Mouse (Mus musculus) bone marrow, adult 2 months (tissue): ENCODE measurements around the gene Prune1. TPM values are rescaled to one million over a fixed set of nuclear protein-coding genes. Genes with fewer than 3 reads are reported as not detected.
A peak's percentile ranks its signal among the peaks of the same experiment; 100 is the strongest.

Experiments used
- H3K27ac ChIP-seq: fragments of 200-500 bp; 2 replicates; pipeline ENCODE4 v1.5.1; 2012; ENCODE audit warnings: low read depth, mild to moderate bottlenecking, control low read depth, inconsistent platforms, low read length; ENCODE audit not compliant: control insufficient read depth, poor library complexity, insufficient read depth
- H3K4me1 ChIP-seq: fragments of 200-500 bp; 2 replicates; pipeline ENCODE4 v1.6.1; 2011; ENCODE audit warnings: low read length; ENCODE audit not compliant: control insufficient read depth, insufficient read depth
- H3K4me3 ChIP-seq: fragments of 200-500 bp; replicated peaks from 2 replicates; pipeline ENCODE3; 2011; ENCODE audit warnings: mild to moderate bottlenecking, low read depth, low read length, control low read depth; ENCODE audit not compliant: control insufficient read depth
- CTCF ChIP-seq: fragments of 200-500 bp; IDR thresholded peaks from 2 replicates; pipeline ENCODE4 v1.5.1; 2011; ENCODE audit warnings: low read length, control low read depth; ENCODE audit not compliant: control insufficient read depth, insufficient read depth
- POLR2A ChIP-seq: fragments of 200-500 bp; IDR thresholded peaks from 2 replicates; pipeline ENCODE4 v1.6.1; 2011; ENCODE audit warnings: low read depth, mild to moderate bottlenecking, control low read depth, low read length, borderline replicate concordance; ENCODE audit not compliant: control insufficient read depth
- whole genome bisulfite sequencing: fragments of 180-500 bp; shearing (Covaris S2); methylation state at CpG from one replicate; pipeline ENCODE4 v1.1.7; 2018; 5-methylcytosine and 5-hydroxymethylcytosine counted together
- polyA plus RNA-seq: library from polyadenylated mRNA; stranded (reverse); fragments of >200 nt; gene quantifications from 2 replicates; pipeline ENCODE4 v1.2.4, GENCODE M21; 2011; ENCODE audit warnings: low replicate concordance; ENCODE audit not compliant: missing spikeins, insufficient read depth, insufficient read length

Gene Prune1
- polyA plus RNA-seq, 1 experiment: 12.4 TPM

GRCm38 (mm10) chr3:95287541-95287940, 5.7 kb upstream of the Prune1 start:
- WGBS: 90% methylated on average over 3 of the region's 3 CpGs

GRCm38 (mm10) chr3:95286510-95286909, 4.6 kb upstream of the Prune1 start:
- H3K27ac ChIP-seq: no peak overlapping the region
- no peak for TF ChIP-seq CTCF
- TF ChIP-seq POLR2A: no peak
- no peak overlapping the region for H3K4me3 ChIP-seq
- no peaks in the 10 kb centered on the region for H3K4me1 ChIP-seq
- 62% methylated on average over 7 of the region's 7 CpGs for WGBS

More at GRCm38 (mm10) chr3:95287541-95287940, 5.7 kb upstream of the Prune1 start:
- Histone ChIP-seq H3K4me3 (no peak overlapping the region), H3K4me1 (no peaks in the 10 kb centered on the region), H3K27ac (no peak overlapping the region)
- TF ChIP-seq CTCF: no peak
- TF ChIP-seq POLR2A: no peak

DNA sequence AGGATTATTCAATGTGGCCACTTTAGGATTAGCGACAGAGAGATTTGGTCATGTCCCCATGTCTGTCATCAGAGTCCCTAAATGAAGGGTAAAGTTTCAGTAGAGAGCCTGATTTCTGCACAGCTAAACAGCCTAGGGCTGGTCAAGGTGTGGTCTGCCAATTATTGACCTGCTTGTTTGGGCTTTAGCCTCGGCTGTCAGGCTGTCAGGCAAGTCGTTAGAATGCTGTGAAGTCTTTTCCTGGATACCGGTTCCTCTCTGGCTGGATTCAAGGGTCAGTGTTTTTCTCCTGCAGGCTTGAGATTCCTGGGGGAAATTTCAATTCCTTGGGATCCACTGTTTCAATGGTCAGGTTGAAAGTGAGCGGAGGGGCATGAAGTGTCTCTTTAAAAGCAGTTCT, 4.1 kb upstream of the Prune1 start:
- TF ChIP-seq CTCF (no peak), POLR2A (no peak)
- H3K27ac ChIP-seq: no peak overlapping the region
- H3K4me3 ChIP-seq: no peak overlapping the region
- WGBS: 87% methylated on average over 5 of the region's 5 CpGs
- no peaks in the 10 kb centered on the region for H3K4me1 ChIP-seq

- 92% methylated on average over 5 of the region's 5 CpGs for WGBS
- TF ChIP-seq CTCF: no peak
- TF ChIP-seq POLR2A: no peak
- H3K4me3 ChIP-seq: no peak overlapping the region
- no peak overlapping the region for H3K27ac ChIP-seq
- no peaks in the 10 kb centered on the region for H3K4me1 ChIP-seq
Measured at GRCm38 (mm10) chr3:95285390-95285789, 3.5 kb upstream of the Prune1 start.

DNA sequence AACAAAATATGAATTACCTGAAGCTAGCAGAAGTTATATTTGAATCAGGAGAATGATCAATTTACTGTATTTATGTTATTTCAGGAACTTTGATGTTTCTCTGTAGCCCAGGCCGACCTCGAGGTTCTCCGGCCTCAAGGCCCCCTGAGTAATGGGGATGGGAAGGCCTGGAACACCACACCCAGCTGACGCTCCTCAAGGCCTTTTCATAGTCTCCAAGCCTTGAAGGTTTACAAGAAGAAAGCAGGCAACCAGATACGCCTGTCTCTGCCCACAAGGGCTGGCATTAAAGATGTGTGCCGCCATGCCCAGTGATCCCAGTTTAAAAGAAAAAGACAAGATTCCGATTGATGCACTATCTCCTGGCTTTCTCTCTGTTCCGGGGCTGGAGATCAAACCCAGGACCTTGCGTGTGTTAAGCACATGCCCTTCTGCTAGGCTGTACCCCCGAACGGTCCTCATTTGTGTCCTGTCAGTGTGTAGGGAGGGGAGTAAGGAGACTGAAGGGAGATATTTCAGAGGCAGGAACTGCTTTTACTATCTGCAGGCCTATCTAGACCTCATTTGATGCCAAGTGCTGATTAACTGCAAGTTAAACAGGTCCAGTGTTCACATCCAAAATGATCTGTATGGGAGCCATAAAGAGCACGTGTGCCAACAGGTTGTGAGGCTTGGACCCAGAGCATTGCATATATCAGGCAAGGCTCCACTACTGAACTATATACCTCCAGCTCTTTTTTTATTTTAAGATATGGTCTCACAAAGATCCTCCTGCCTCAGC, 2.8 kb upstream of the Prune1 start:
- Histone ChIP-seq H3K4me1 (no peaks in the 10 kb centered on the region), H3K4me3 (no peak overlapping the region), H3K27ac (no peak overlapping the region)
- no peak for TF ChIP-seq POLR2A
- TF ChIP-seq CTCF: no peak
- whole genome bisulfite sequencing: 89% methylated on average over 12 of the region's 12 CpGs

DNA sequence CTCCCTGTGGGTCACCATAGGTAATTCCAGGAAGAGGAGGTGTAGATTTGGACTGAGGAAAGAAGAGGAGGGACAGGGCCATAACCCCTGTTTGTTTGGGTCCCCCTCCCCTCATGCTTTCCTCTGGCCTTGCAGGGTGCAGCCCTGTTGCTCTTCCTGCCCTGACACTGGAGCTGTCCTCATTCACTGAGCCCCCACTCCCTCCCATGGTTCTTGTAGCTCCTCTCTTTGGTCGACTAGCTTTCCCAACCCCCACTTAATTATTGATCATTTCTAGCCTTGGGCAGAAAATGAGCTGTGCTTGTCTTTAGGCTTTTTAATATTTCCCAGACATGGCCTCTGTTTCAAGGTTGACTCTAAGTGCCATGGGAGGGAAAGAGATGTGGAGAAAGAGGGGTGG, 2.2 kb upstream of the Prune1 start:
- TF ChIP-seq POLR2A (no peak), CTCF (no peak)
- WGBS: 26% methylated on average over 1 of the region's 1 CpGs
- Histone ChIP-seq H3K4me1 (no peaks in the 10 kb centered on the region), H3K27ac (no peak overlapping the region; the same call in 1 of the 2 replicates), H3K4me3 (peak overlapping the region; percentile 79)

DNA sequence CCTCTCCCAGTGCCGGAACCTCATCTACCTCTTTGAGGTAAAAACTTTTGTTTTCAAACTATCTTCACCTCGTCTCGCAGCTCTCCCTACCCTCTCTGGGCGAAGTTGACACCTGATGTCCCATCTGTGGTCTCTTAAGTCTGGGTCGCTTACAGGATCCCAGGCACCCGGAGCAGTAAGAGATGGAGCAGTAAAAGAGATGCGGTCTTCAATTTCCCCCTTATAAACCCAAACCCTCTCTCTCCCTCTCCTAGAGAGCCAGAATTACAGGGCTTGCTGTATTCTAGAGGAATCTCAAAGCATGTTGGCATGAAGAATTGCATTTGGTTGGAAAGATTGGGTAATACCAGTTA, 1.7 kb upstream of the Prune1 start:
- Histone ChIP-seq H3K4me1 (no peaks in the 10 kb centered on the region), H3K4me3 (peak overlapping the region; percentile 79), H3K27ac (peak overlapping the region; percentile 98)
- TF ChIP-seq POLR2A (no peak), CTCF (no peak)
- 2% methylated on average over 7 of the region's 7 CpGs for WGBS

GRCm38 (mm10) chr3:95282865-95283588, 1.2 kb upstream of the Prune1 start:
- Histone ChIP-seq H3K4me1 (no peaks in the 10 kb centered on the region; the same call in 1 of the 2 replicates), H3K4me3 (peak overlapping the region; percentile 79), H3K27ac (peak overlapping the region; percentile 98)
- peak; percentile 76 for TF ChIP-seq POLR2A
- no peak for TF ChIP-seq CTCF
- WGBS: under 1% methylated on average over 51 of the region's 51 CpGs

GRCm38 (mm10) chr3:95282381-95282864, 547 bp upstream of the Prune1 start:
- H3K4me3 ChIP-seq: peak overlapping the region; percentile 79
- H3K4me1 ChIP-seq: no peaks in the 10 kb centered on the region; the same call in 1 of the 2 replicates
- H3K27ac ChIP-seq: peak overlapping the region; percentile 98
- TF ChIP-seq POLR2A (0 out of 2 replicates have a peak, but pooled peaks have one; percentile 14), CTCF (no peak)
- under 1% methylated on average over 11 of the region's 11 CpGs for WGBS
